Mouse (Mus musculus) ES-E14 (cell line): ENCODE data around the gene Col1a2.

Experiments
- MAFK ChIP-seq: IDR thresholded peaks from 2 replicates; pipeline ENCODE4 v1.6.1; 2014; ENCODE audit warnings: mild to moderate bottlenecking, low read depth, low read length, inconsistent platforms; ENCODE audit not compliant: insufficient read depth
- ZNF384 ChIP-seq: IDR thresholded peaks from 2 replicates; pipeline ENCODE4 v1.6.1; 2012; ENCODE audit warnings: low read depth, low read length, inconsistent platforms

DNA sequence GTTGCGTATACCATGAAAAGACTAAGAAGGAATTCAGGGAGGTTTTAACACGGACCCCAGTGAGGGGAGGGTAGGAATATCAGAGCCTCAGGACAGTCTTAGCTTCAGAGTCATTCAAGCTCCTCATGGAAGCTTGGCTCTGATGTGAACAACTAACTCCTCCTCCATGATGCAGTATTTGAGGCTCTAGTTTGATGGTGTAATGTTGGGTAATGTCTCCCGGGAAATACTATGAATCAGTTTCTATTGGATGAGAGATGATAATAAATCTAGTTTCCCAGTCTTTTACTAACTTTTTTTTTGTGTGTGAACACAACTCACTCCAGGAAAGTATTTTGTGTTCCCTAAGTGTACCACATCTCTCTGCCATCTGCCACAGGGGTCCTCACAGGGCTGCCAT lies 84.1 kb downstream of the Col1a2 start:
- TF ChIP-seq ZNF384 (no peak), MAFK (no peak)
